Mouse (Mus musculus) ES-E14 (cell line): ENCODE results near the gene Phf11d.

Source experiments
- HCFC1 ChIP-seq: IDR thresholded peaks from 2 replicates; pipeline ENCODE4 v1.6.1; 2012; ENCODE audit warnings: low read length, inconsistent platforms, borderline replicate concordance; ENCODE audit not compliant: insufficient read depth
- MAFK ChIP-seq: IDR thresholded peaks from 2 replicates; pipeline ENCODE4 v1.6.1; 2014; ENCODE audit warnings: mild to moderate bottlenecking, low read depth, low read length, inconsistent platforms; ENCODE audit not compliant: insufficient read depth
- ZC3H11A ChIP-seq: IDR thresholded peaks from 2 replicates; pipeline ENCODE4 v1.6.1; 2012; ENCODE audit warnings: low read depth, mild to moderate bottlenecking, inconsistent platforms, low read length, borderline replicate concordance
- ZNF384 ChIP-seq: IDR thresholded peaks from 2 replicates; pipeline ENCODE4 v1.6.1; 2012; ENCODE audit warnings: low read depth, low read length, inconsistent platforms

- TF ChIP-seq ZC3H11A (no peak), MAFK (no peak), HCFC1 (no peak), ZNF384 (no peak)
These were observed 5.2 kb upstream of the Phf11d start for GRCm38 (mm10) chr14:59370348-59371068.
